Mouse (Mus musculus) CH12.LX (cell line): ENCODE data around the gene Gpat2. TPM values are rescaled to one million over a fixed set of nuclear protein-coding genes. Genes with fewer than 3 reads are reported as not detected.
A peak's percentile ranks its signal among the peaks of the same experiment; 100 is the strongest.

ENCODE experiments used
- DNase-seq: peaks from one replicate; pipeline ENCODE4 v3.0.0-alpha.2; 2013; ENCODE audit errors: extremely low read depth
- H3K27ac ChIP-seq: 2 replicates; pipeline ENCODE4 v1.5.1; 2012; ENCODE audit warnings: low read depth, mild to moderate bottlenecking, control low read depth, moderate library complexity; ENCODE audit not compliant: insufficient read depth
- H3K27me3 ChIP-seq: replicated peaks from 2 replicates; pipeline ENCODE3; 2012; ENCODE audit warnings: inconsistent platforms
- H3K36me3 ChIP-seq, 2 experiments: replicated peaks in 1 of 2; 2 replicates each; pipeline versions ENCODE3 to v1.6.1; 2012; ENCODE audit warnings: inconsistent platforms in 1 of 2, low read length in 1 of 2, mild to moderate bottlenecking in 1 of 2, mixed read lengths in 1 of 2, moderate library complexity in 1 of 2; ENCODE audit not compliant: control insufficient read depth in 1 of 2, insufficient read depth in 1 of 2
- H3K4me1 ChIP-seq, 2 experiments: 2 replicates each; pipeline ENCODE4 v1.6.1; 2012; ENCODE audit warnings: inconsistent platforms in 1 of 2, moderate library complexity in 1 of 2; ENCODE audit not compliant: insufficient read depth in 2 of 2, control insufficient read depth in 1 of 2
- H3K4me2 ChIP-seq: 2 replicates; pipeline ENCODE4 v1.6.1; 2012; ENCODE audit warnings: low read depth, mild to moderate bottlenecking, control low read depth; ENCODE audit not compliant: poor library complexity, insufficient read depth, severe bottlenecking
- H3K4me3 ChIP-seq, 3 experiments: fragments of 150-350 bp in 1 of 3; sonication (generic) in 1 of 3; replicated peaks in 1 of 3; 2 replicates each; pipeline versions ENCODE3 to v1.5.1; 2011 to 2012; ENCODE audit warnings: low read depth in 2 of 3, low read length in 2 of 3, mild to moderate bottlenecking in 2 of 3, moderate library complexity in 2 of 3, control low read depth in 1 of 3, improper control_type of control experiment in 1 of 3, inconsistent platforms in 1 of 3, mixed read lengths in 1 of 3; ENCODE audit not compliant: poor library complexity in 1 of 3
- H3K79me2 ChIP-seq: replicated peaks from 2 replicates; pipeline ENCODE4 v1.6.1; 2012; ENCODE audit warnings: mild to moderate bottlenecking, moderate library complexity; ENCODE audit not compliant: control insufficient read depth, poor library complexity, insufficient read depth, severe bottlenecking; ENCODE audit errors: extremely low read depth
- H3K9ac ChIP-seq: 2 replicates; pipeline ENCODE4 v1.6.1; 2012; ENCODE audit warnings: low read depth, mild to moderate bottlenecking, control low read depth, moderate library complexity; ENCODE audit not compliant: insufficient read depth
- H3K9me3 ChIP-seq: replicated peaks from 2 replicates; pipeline ENCODE3; 2012; ENCODE audit warnings: low read length, inconsistent platforms, mixed read lengths
- BHLHE40 ChIP-seq: IDR thresholded peaks from 2 replicates; pipeline ENCODE4 v1.6.1; 2011; ENCODE audit warnings: mild to moderate bottlenecking, low read depth, low read length, improper control_type of control experiment
- CHD1 ChIP-seq: IDR thresholded peaks from 2 replicates; pipeline ENCODE4 v1.6.1; 2012; ENCODE audit warnings: low read depth, low read length, improper control_type of control experiment, inconsistent platforms
- CHD2 ChIP-seq: IDR thresholded peaks from 2 replicates; pipeline ENCODE4 v1.6.1; 2011; ENCODE audit warnings: low read length, improper control_type of control experiment
- CTCF ChIP-seq, 2 experiments: IDR thresholded peaks in 1 of 2; conservative IDR thresholded peaks in 1 of 2; 2 replicates each; pipeline ENCODE4 v1.5.1; 2011 to 2012; ENCODE audit warnings: low read depth in 2 of 2, low read length in 2 of 2, improper control_type of control experiment in 1 of 2, inconsistent platforms in 1 of 2, mild to moderate bottlenecking in 1 of 2, moderate library complexity in 1 of 2
- ELF1 ChIP-seq: IDR thresholded peaks from 2 replicates; pipeline ENCODE4 v1.6.1; 2014; ENCODE audit warnings: low read depth, mild to moderate bottlenecking, inconsistent platforms, low read length, improper control_type of control experiment
- ETS1 ChIP-seq: conservative IDR thresholded peaks from 2 replicates; pipeline ENCODE4 v1.6.1; 2012; ENCODE audit warnings: low read depth, mild to moderate bottlenecking, inconsistent platforms, low read length, improper control_type of control experiment, moderate library complexity
- HCFC1 ChIP-seq: IDR thresholded peaks from 2 replicates; pipeline ENCODE4 v1.6.1; 2012; ENCODE audit warnings: low read depth, mild to moderate bottlenecking, inconsistent platforms, low read length, improper control_type of control experiment
- IRF4 ChIP-seq: IDR thresholded peaks from 2 replicates; pipeline ENCODE4 v1.6.1; 2014; ENCODE audit warnings: low read depth, mild to moderate bottlenecking, inconsistent platforms, low read length, improper control_type of control experiment
- JUN ChIP-seq: IDR thresholded peaks from 2 replicates; pipeline ENCODE4 v1.6.1; 2011; ENCODE audit warnings: low read depth, mild to moderate bottlenecking, low read length, improper control_type of control experiment, moderate library complexity; ENCODE audit not compliant: insufficient read depth
- JUND ChIP-seq: conservative IDR thresholded peaks from 2 replicates; pipeline ENCODE4 v1.6.1; 2011; ENCODE audit warnings: low read depth, low read length, improper control_type of control experiment
- MAFK ChIP-seq: IDR thresholded peaks from 2 replicates; pipeline ENCODE4 v1.6.1; 2011; ENCODE audit warnings: low read length, improper control_type of control experiment; ENCODE audit not compliant: insufficient replicate concordance
- MAX ChIP-seq: IDR thresholded peaks from 2 replicates; pipeline ENCODE4 v1.6.1; 2011; ENCODE audit warnings: low read length, improper control_type of control experiment
- MAZ ChIP-seq: IDR thresholded peaks from 2 replicates; pipeline ENCODE4 v1.6.1; 2012; ENCODE audit warnings: low read depth, mild to moderate bottlenecking, inconsistent platforms, low read length, improper control_type of control experiment, moderate library complexity
- MEF2A ChIP-seq: IDR thresholded peaks from 2 replicates; pipeline ENCODE4 v1.6.1; 2014; ENCODE audit warnings: low read depth, mild to moderate bottlenecking, inconsistent platforms, low read length, improper control_type of control experiment, borderline replicate concordance
- MXI1 ChIP-seq: IDR thresholded peaks from 2 replicates; pipeline ENCODE4 v1.6.1; 2011; ENCODE audit warnings: mild to moderate bottlenecking, low read depth, low read length, improper control_type of control experiment
- MYC ChIP-seq: IDR thresholded peaks from 2 replicates; pipeline ENCODE4 v1.6.1; 2011; ENCODE audit warnings: low read depth, mild to moderate bottlenecking, improper control_type of control experiment, low read length
- NELFE ChIP-seq: IDR thresholded peaks from 2 replicates; pipeline ENCODE4 v1.6.1; 2011; ENCODE audit warnings: low read depth, low read length, improper control_type of control experiment
- NRF1 ChIP-seq: IDR thresholded peaks from 2 replicates; pipeline ENCODE4 v1.6.1; 2014; ENCODE audit warnings: low read depth, mild to moderate bottlenecking, inconsistent platforms, low read length, improper control_type of control experiment, moderate library complexity
- PAX5 ChIP-seq: IDR thresholded peaks from 2 replicates; pipeline ENCODE4 v1.6.1; 2012; ENCODE audit warnings: low read length, inconsistent platforms, mixed read lengths
- POLR2A ChIP-seq: IDR thresholded peaks from 2 replicates; pipeline ENCODE4 v1.6.1; 2011; ENCODE audit warnings: low read depth, mild to moderate bottlenecking, improper control_type of control experiment, low read length
- POLR2AphosphoS2 ChIP-seq: IDR thresholded peaks from 2 replicates; pipeline ENCODE4 v1.6.1; 2011; ENCODE audit warnings: low read depth, low read length, improper control_type of control experiment
- RAD21 ChIP-seq: IDR thresholded peaks from 2 replicates; pipeline ENCODE4 v1.6.1; 2011; ENCODE audit warnings: low read depth, mild to moderate bottlenecking, low read length, improper control_type of control experiment, moderate library complexity
- RCOR1 ChIP-seq: conservative IDR thresholded peaks from 2 replicates; pipeline ENCODE4 v1.6.1; 2012; ENCODE audit warnings: low read depth, mild to moderate bottlenecking, inconsistent platforms, low read length, improper control_type of control experiment
- SMC3 ChIP-seq: IDR thresholded peaks from 2 replicates; pipeline ENCODE4 v1.6.1; 2011; ENCODE audit warnings: low read depth, low read length, improper control_type of control experiment
- TBP ChIP-seq: conservative IDR thresholded peaks from 2 replicates; pipeline ENCODE4 v1.6.1; 2011; ENCODE audit warnings: low read depth, low read length, improper control_type of control experiment
- UBTF ChIP-seq: IDR thresholded peaks from 2 replicates; pipeline ENCODE4 v1.6.1; 2012; ENCODE audit warnings: low read depth, mild to moderate bottlenecking, inconsistent platforms, low read length, improper control_type of control experiment, moderate library complexity
- USF1 ChIP-seq: IDR thresholded peaks from 2 replicates; pipeline ENCODE4 v1.6.1; 2014; ENCODE audit warnings: low read depth, mild to moderate bottlenecking, inconsistent platforms, low read length, improper control_type of control experiment
- USF2 ChIP-seq: conservative IDR thresholded peaks from 2 replicates; pipeline ENCODE4 v1.6.1; 2011; ENCODE audit warnings: low read depth, low read length, improper control_type of control experiment
- ZC3H11A ChIP-seq: IDR thresholded peaks from 2 replicates; pipeline ENCODE4 v1.6.1; 2012; ENCODE audit warnings: low read depth, mild to moderate bottlenecking, inconsistent platforms, low read length, improper control_type of control experiment
- ZMIZ1 ChIP-seq: IDR thresholded peaks from 2 replicates; pipeline ENCODE4 v1.6.1; 2012; ENCODE audit warnings: low read depth, mild to moderate bottlenecking, inconsistent platforms, low read length, improper control_type of control experiment
- ZNF384 ChIP-seq: IDR thresholded peaks from 2 replicates; pipeline ENCODE4 v1.6.1; 2012; ENCODE audit warnings: low read depth, low read length, improper control_type of control experiment, inconsistent platforms
- dilution Hi-C: fragments of 300-500 bp; cut with MboI; formaldehyde crosslinking; loops from 2 replicates; pipeline ENCODE4 v1.14.3; 2020; ENCODE audit warnings: low sequenced_read_pairs; ENCODE audit not compliant: extremely low pct_unique_long_range_greater_than_20kb, extremely low pct_ligation_motif_present
- in situ Hi-C: fragments of 300-500 bp; cut with MboI; formaldehyde crosslinking; loops from 3 replicates; pipeline ENCODE4 v1.14.3; 2019; ENCODE audit warnings: low sequenced_read_pairs, low pct_ligation_motif_present, low pct_unique_long_range_greater_than_20kb, mixed read lengths
- polyA plus RNA-seq: library from polyadenylated mRNA; unstranded; fragments of >175 nt; gene quantifications from 2 replicates; pipeline ENCODE4 v1.2.1, GENCODE M21; 2012; ENCODE audit warnings: low read depth; ENCODE audit not compliant: insufficient read length
- total RNA-seq, 2 experiments: library from RNA; depleted of rRNA; stranded (reverse); fragments of 300-350 nt in 1 of 2; fragments of >200 nt in 1 of 2; gene quantifications; 2 replicates each; pipeline ENCODE4 v1.2.3; 2012 to 2014

The Gpat2 gene
- 0.17 and 0.21 TPM in 2 replicates for total RNA-seq (2012; rRNA removed)
- total RNA-seq (2014; rRNA removed): 0.19 TPM in 2 replicates
- 0.45 and 0.63 TPM in 2 replicates for polyA plus RNA-seq

DNA sequence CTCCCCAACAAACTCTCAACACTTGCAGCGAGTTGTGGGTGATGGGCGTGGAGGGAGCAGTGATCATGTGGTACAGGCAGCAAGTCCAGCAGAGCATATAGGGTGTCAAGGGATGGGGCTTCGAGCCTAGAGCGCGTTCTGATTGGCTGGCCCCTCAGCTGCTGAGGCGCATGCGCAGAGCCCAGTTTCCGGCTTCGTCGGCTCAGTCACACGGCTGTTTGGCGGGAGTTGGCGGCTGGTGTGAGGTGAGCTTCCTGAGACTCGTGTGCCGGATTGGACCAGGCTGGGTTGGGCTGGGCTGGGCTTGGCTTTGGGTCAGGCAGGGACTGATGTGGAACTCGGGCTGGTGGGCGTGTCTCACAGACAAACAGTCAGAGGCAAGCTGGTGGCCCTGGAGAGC, at the start of gene Gpat2:
Gpat2 (plus strand) TSS at position 223 of the 400 bp plus-strand sequence.
- H3K9ac ChIP-seq: no peak within 1 kb of the TSS
- H3K27ac ChIP-seq: no peak within 1 kb of the TSS
- dilution Hi-C loops (no loop called here), in situ Hi-C loops (loop anchor here (5.0 kb wide), 1 partner anchor 63 kb away; the partner anchor contains the start of gene Adra2b)
- TF ChIP-seq CHD1 (no peak), RAD21 (no peak), PAX5 (no peak), BHLHE40 (no peak), CHD2 (no peak), USF1 (no peak), ZC3H11A (no peak), ZMIZ1 (no peak), MAZ (no peak), TBP (no peak), POLR2A (no peak), RCOR1 (no peak), NRF1 (no peak), ZNF384 (no peak), MAX (no peak), UBTF (no peak), POLR2AphosphoS2 (no peak), JUN (no peak)
- no peaks in the 10 kb centered on the region for H3K36me3 ChIP-seq
- H3K9me3 ChIP-seq: peaks cover 2% of the 10 kb centered on the region
- peaks cover 3% of the 10 kb centered on the region for H3K27me3 ChIP-seq
- no peaks in the 10 kb centered on the region for H3K79me2 ChIP-seq
- no peak for DNase-seq
- peaks cover 5 to 26% of the 10 kb centered on the region in 2 experiments; a peak in 2 of 4 replicates for H3K4me1 ChIP-seq
- no peak within 1 kb of the TSS for H3K4me3 ChIP-seq
- H3K4me2 ChIP-seq: no peak within 1 kb of the TSS

DNA sequence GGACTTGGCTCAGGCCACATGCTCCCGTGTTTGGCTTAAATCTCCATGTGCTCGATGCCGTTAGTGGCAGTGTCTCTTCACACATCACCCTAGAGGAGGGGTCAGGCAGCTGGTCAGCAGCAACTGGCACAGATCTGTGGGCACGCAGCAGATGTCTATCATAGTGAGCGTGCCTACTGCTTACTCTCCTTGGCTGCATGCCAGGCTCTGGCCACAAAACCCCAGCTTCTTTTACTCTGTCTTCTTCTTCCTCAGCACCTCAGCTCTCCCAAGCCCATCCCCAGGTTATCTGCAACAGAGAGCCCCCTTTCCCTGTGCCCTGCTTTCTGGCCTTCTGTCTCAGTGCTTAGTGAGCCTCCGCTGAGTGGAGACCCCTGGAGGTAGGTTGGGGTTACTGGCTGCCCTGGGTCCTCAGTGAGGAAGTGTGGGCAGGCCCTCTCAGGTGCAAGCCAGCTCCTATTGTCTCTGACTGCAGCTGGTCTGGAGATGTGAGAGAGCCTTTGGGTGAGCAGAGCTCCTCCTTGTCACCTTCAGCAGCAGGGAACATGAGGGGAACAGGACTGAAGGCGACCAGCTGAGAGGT, 49.1 kb upstream of the Gpat2 start:
- H3K36me3 ChIP-seq: no peaks in the 10 kb centered on the region
- H3K4me3 ChIP-seq: no peak overlapping the region
- DNase-seq: peak; percentile 45
- H3K27ac ChIP-seq: no peak overlapping the region
- in situ Hi-C loops (no loop called here), dilution Hi-C loops (no loop called here)
- H3K4me2 ChIP-seq: no peak overlapping the region
- H3K4me1 ChIP-seq: peaks cover 5 to 18% of the 10 kb centered on the region in 2 experiments
- H3K9ac ChIP-seq: no peak overlapping the region
- no peaks in the 10 kb centered on the region for H3K9me3 ChIP-seq
- peaks cover 25% of the 10 kb centered on the region for H3K27me3 ChIP-seq
- no peaks in the 10 kb centered on the region for H3K79me2 ChIP-seq
- TF ChIP-seq CTCF (conservative IDR thresholded peaks at IDR 0.05 in 1 of 2, IDR thresholded peaks at IDR 0.05 in 1 of 2; ENCODE audit: low read depth in 2 of 2, low read length in 2 of 2) (peak; percentile 34 to 70; a peak in 3 of 4 replicates), NELFE (no peak), SMC3 (peak; percentile 54), JUND (no peak), MAZ (no peak), USF2 (no peak), MAFK (no peak), MEF2A (no peak), NRF1 (no peak), IRF4 (no peak), USF1 (no peak), MAX (no peak), MYC (no peak), BHLHE40 (no peak), CHD2 (no peak), HCFC1 (no peak), ELF1 (peak; percentile 35; the same call in 1 of the 2 replicates), PAX5 (no peak), RCOR1 (no peak), MXI1 (no peak), ZMIZ1 (no peak), ETS1 (no peak), UBTF (no peak), RAD21 (peak; percentile 12)
